Mouse (Mus musculus) midbrain, embryonic 13.5 days (tissue): ENCODE data around the gene Col5a1. TPM values are rescaled to one million over a fixed set of nuclear protein-coding genes. Genes with fewer than 3 reads are reported as not detected.

Experiments used
- ATAC-seq: fragments of 200-750 bp; cut with Nextera tagmentation; 2 replicates; pipeline ENCODE4 v1.8.0; 2017; ENCODE audit warnings: mild to moderate bottlenecking, moderate TSS enrichment, moderate library complexity
- H3K27ac ChIP-seq: fragments of 300-500 bp; sonication (generic); 2 replicates; pipeline ENCODE4 v1.5.1; 2015; ENCODE audit warnings: inconsistent platforms, mild to moderate bottlenecking, moderate library complexity
- H3K27me3 ChIP-seq: fragments of 300-500 bp; sonication (generic); 2 replicates; pipeline ENCODE4 v1.6.1; 2015; ENCODE audit warnings: mild to moderate bottlenecking, inconsistent platforms
- H3K36me3 ChIP-seq: fragments of 300-500 bp; sonication (generic); 2 replicates; pipeline ENCODE4 v1.6.1; 2015; ENCODE audit warnings: mild to moderate bottlenecking, inconsistent platforms
- H3K4me1 ChIP-seq: fragments of 300-500 bp; sonication (generic); replicated peaks from 2 replicates; pipeline ENCODE4 v1.6.1; 2015; ENCODE audit warnings: inconsistent platforms
- H3K4me2 ChIP-seq: fragments of 300-500 bp; sonication (generic); replicated peaks from 2 replicates; pipeline ENCODE4 v1.6.1; 2015; ENCODE audit warnings: moderate library complexity, mild to moderate bottlenecking, inconsistent platforms
- H3K4me3 ChIP-seq: fragments of 300-500 bp; sonication (generic); replicated peaks from 2 replicates; pipeline ENCODE4 v1.5.1; 2015; ENCODE audit warnings: mild to moderate bottlenecking, inconsistent platforms
- H3K9ac ChIP-seq: fragments of 300-500 bp; sonication (generic); replicated peaks from 2 replicates; pipeline ENCODE4 v1.6.1; 2015; ENCODE audit warnings: mild to moderate bottlenecking, inconsistent platforms
- H3K9me3 ChIP-seq: fragments of 300-500 bp; sonication (generic); 2 replicates; pipeline ENCODE4 v1.6.1; 2016; ENCODE audit warnings: mild to moderate bottlenecking, inconsistent platforms
- WGBS: fragments of 180-500 bp; shearing (Covaris S2); methylation state at CpG from one replicate; pipeline ENCODE4 v1.1.7; 2015; 5-methylcytosine and 5-hydroxymethylcytosine counted together
- polyA plus RNA-seq: library from polyadenylated mRNA; unstranded; fragments of >200 nt; fragmentation: Nextera tagmentation; extraction: Ambion mirVana; gene quantifications from 2 replicates; pipeline ENCODE4 v1.2.1, GENCODE M21; 2015

The Col5a1 gene
- polyA plus RNA-seq, 1 experiment from 2014 or later: 9.2 TPM

DNA sequence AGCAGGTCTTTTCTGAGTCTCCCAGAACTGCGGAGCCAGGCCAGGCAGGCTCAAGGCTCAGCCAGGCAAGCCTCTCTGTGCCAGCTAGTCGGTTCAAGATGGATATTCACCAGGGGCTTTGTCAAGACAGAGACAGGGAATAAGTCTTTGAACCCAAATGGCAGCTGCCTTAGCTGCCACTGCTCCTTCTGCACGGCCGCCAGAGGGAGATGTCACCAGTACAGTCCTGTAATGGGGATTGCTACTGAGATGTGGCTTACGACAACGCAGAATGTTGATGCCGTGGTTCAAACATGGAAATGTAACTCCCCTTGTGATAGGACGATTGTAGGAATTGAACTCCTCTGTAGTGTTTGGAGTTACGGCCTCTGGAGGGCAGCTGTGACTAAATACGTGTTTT lies 199.9 kb downstream of the Col5a1 start:
- Histone ChIP-seq H3K4me1 (peaks cover 22% of the 10 kb centered on the region), H3K9me3 (no peaks in the 10 kb centered on the region), H3K27me3 (no peaks in the 10 kb centered on the region), H3K4me2 (no peak overlapping the region), H3K4me3 (no peak overlapping the region), H3K9ac (no peak overlapping the region), H3K27ac (no peak overlapping the region), H3K36me3 (no peaks in the 10 kb centered on the region)
- ATAC-seq: no peak
- WGBS: 81% methylated on average over 10 of the region's 10 CpGs

DNA sequence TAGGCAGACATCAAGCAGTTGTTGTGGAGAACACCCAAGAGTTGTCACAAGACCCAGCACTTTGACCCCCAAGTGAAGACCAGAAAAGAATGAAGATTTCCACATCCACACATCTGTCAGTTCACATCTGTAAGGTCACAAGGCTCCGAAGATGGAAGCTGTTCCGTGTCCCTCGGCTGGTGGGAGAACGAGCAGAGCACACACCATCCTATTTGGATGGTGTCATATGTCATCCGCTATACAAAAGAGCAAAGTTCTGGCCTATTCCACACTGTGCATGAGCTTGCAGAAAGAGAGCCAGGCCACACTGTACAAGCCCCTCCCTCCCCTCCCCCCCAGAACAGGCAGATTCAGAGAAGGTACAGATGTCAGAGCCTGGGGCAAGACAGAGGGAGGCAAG lies 202.9 kb downstream of the Col5a1 start:
- Histone ChIP-seq H3K9ac (no peak overlapping the region), H3K4me2 (no peak overlapping the region), H3K27me3 (no peaks in the 10 kb centered on the region), H3K27ac (no peak overlapping the region), H3K4me3 (no peak overlapping the region), H3K4me1 (peaks cover 32% of the 10 kb centered on the region), H3K9me3 (0 out of 2 replicates have a peak, but pooled peaks cover 2% of the 10 kb centered on the region), H3K36me3 (no peaks in the 10 kb centered on the region)
- 0 out of 2 replicates have a peak, but pooled peaks have one; percentile 31 for ATAC-seq
- WGBS: 76% methylated on average over 5 of the region's 5 CpGs

Other genes with a start within 250 kb of the Col5a1 start
- gene Rxra, start 210.0 kb upstream of the Col5a1 start, polyA plus RNA-seq: 4.0 and 4.4 TPM in 2 replicates
- not detected in 2 replicates for gene Fcnb, start 198.5 kb downstream of the Col5a1 start, polyA plus RNA-seq